Mouse (Mus musculus) spleen, postnatal 14 days (tissue): Measurements from ENCODE around the gene Arhgef40.

Experiments
- DNase-seq, 2 experiments: peaks; one replicate each; pipeline ENCODE4 v3.0.0; 2021 to 2022; ENCODE audit warnings: low spot score in 2 of 2

Arhgef40 gene

DNA sequence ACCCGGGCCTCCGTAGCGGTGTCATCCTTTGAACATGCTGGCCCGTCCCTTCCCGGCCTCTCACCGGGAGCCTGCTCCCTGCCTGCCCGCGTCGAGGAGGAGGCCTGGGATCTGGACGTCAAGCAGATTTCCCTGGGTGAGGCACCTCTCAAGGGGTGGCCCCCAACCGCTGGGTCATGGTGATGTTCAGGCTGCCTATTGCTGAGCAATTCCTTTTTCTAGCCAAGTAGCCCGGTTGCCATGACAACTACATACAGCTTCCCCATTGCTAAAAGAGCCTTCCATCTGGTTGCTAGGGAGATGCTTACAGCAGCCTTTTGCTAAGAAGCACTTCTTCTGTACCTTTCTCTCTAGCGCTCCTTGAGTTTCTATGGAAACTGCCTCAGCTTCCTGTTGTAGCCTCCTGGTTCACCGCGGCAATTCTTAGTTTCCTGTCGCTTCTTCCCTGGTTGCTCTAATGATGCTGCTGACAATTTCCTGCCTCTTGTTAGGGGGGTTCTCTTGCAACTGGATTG is 19.5 kb downstream of the Arhgef40 start:
- DNase-seq: no peak

DNA sequence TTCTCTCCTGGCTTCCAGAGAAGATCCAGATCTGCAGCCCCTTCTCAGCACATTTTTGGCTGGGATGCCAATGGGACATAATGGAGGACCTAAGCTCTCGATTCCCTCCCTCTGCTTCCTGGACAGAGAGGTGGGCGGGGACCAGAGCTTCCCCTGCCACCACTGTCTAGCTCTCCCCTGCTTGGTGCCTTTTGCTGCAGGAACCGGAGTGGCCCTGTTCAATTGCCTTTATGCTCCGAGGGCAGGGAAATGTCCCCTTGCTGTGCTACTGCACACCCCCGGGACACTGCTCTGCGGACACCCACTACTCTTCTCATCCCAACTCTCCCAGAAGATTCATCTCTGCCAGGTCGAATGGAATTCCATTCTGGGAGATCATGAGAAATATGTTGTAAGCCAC is 20.6 kb downstream of the Arhgef40 start:
- DNase-seq: no peak

DNA sequence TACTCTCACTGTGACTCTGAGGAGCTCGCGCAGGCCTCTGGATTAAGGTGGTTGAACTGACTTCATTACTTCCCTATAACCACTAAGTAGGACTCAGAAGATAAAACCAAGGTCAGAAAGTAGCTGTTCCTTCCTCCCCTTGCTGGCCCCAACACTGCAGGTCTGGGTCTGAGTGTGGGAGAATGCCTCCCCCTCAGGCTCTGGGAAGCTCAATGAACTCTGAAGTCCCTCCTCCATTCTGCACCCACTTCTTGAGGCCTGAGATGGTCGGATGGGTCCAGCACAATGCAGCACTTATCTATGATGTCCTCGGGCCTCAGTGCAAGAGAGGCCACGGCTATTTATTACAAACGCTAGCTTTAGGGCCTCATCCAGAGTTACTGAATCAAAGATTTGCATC is 21.1 kb downstream of the Arhgef40 start:
- no peak for DNase-seq

DNA sequence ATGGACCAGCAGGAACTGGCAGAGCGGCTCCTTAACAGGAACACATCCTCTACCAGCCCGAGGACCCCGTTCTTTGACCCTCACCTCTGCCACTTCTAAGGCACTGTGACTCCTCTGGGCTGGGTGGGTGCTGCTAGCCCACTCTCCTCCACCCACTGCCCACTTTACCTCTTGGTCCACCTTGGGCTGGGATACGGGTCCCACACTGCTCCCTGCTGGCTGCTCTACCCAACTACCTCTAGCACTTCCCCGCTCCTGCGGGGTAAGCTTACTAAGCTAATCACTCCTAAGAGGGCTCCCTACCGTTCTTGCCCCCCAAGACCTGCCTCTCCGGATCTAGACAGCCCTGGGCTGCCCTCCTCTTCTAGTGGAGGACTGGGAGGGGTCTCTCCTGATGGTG is 21.7 kb downstream of the Arhgef40 start:
- DNase-seq: no peak

DNA sequence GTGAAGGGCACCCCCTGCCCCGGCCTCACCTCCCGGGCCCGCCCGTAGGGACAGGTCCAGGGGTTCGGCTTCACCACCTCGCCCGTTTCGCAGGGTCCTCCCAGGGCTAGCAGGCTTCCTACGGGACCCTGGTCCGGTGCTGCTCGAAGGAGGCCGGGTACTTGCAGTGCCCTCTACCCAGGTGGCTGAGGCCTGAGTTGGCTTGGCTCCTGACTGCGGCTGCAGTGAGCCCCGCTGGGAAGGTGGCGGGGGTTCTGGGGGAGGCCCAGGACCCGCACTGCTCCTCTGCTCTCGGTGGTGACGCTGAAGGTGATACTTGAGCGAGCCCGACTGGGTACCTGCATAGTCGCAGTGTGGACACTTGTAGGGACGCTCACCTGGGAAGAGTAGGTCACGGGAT is 22.3 kb downstream of the Arhgef40 start:
- DNase-seq: no peak

DNA sequence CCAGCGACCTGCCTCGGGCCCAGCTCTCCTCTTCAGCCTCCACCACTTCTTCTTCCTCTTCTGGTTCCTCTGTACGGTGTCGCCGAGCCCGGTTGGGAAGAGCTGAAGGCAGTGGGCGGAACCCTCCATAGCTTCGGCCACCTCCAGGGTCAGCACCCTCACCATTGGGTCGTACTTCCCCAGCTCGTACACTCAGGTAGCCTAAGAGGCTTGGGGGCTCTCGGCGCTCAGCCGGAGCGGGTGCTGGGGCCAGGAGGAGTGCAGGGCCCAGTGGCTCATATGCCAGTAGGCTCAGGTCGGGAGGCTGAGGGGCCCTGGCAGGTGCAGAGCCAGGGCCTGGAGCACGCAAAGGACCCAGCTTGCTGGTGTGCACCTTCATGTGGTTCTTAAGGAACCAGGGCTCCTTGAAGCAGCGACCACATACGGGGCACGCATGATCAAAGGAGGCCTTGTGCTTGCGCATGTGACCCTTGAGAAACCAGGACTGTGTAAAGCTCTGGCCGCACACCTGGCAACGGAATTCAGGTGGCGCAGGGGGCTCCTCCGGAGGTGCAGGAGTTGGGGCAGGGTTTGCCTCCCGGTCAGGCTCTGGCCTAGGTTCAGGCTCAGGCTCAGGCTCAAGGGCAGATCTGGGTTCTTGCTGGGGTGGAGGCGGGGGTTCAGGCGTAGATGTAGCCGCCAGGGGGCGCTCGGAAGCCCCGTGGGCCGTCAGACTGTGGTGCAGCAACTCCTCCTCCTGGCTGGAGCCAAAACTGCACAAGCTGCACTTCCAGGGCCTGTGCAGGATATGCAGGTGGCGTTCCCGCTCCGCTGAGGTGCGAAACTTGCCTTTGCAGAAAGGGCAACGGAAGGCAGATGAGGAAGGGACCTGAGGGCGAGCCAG is 24.0 kb downstream of the Arhgef40 start:
- DNase-seq: peak; percentile 81 to 90

DNA sequence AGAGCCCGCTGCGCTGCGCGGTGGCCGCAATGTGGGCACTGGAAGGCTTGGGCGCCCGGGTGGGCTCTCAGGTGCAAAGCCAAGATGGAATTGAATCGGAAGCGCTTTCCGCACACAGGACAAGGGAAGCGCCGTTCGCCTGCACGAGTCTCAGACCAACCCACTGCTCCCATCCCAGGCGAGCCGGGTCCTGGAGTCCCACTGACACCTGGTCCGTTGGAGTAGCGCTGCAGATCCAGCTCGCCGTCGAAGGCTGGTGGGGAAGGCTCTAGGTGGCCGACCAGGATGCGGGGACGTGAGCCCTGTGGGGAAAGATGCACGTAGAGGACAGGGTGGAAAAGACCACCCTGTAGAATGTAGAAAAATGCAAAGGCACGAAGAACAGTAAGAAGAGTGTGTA is 24.8 kb downstream of the Arhgef40 start:
- DNase-seq: no peak

DNA sequence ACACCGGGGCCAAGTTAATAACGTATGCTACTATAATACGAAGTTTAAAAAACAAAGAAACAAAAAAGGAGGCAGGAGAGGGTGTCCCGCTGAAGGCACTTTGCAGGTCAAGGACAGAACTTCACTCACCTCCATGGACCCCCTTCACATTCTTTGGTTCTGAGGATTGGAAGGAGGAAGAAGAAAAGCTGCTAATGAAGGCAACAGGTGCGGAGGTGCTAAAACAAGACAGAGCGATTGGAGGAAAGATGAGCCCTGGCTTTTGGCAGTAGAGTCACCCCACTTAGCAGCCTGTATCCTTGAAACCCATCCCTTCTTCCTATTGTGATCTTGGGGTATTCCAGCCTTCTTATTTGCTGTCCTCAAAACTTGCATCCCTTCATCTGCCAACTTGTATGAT is 25.3 kb downstream of the Arhgef40 start:
- no peak for DNase-seq

DNA sequence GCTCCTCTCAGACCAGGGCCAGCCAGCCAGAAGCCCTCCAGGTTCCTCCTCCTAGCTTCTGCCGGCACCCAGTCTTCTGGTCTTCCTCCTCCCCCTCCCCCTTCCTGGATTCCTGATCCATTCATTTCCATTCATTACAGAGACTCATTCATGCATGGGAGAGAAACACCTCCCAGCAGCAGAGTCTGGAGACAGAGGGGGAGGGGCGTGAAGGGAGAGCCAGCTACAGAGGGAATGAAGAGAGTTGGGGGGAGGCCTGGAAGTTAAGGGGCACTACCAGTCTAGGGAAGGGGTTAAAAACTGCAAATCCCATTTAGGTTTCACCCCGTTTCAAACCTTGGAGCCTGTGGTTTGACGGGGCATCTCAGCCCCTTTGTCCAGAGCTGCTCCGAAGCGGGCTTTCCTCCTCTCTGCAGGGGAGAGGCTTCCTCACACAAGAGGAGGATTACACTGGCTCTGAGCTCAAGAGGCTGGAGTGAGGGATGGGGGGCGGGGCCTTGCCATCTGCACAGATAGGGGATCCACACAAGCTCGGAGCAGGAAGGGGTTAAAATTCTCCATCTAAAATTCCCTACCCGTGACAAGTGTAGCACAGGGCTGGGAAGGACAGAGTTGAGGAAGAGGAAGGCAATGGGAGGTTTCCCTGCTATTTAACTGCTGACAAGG is 26.1 kb downstream of the Arhgef40 start:
- no peak for DNase-seq

DNA sequence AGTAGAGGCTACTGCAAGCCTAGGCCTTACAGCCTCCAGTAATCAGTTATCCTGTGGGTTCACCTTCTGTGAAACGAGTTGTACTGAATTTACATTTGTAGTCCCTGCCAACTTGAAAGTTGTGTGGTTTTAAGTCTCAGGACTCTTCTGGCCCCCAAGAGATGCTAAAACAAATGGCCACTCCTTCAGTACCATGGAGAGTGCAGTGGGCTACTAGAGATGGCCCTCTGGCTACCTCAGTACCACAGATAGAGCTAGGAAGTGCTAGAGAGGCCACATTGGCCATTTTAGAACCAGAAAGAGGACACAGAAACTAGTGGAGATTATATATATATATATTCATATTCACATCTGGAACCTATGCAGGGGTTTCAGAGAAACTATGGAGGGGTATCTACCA is 27.2 kb downstream of the Arhgef40 start:
- no peak for DNase-seq

DNA sequence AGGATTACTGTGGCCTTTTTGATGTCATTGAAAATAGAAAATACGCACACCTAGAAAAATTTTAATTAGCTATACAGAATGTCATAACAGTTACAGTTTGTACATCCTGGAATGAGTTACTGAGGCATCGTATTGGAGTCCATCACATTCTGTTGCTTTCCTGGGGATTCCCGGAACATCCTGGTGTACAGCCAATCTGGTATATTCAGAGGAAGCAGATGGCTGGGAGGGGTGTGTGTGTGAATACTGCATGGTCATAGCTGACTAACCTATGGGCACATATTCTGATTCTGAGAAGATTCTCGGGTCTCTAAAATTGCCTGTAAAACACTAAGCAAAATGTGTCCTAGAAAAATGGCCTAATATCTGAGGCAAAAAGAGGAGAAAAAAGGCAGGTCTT is 27.6 kb downstream of the Arhgef40 start:
- no peak for DNase-seq

DNA sequence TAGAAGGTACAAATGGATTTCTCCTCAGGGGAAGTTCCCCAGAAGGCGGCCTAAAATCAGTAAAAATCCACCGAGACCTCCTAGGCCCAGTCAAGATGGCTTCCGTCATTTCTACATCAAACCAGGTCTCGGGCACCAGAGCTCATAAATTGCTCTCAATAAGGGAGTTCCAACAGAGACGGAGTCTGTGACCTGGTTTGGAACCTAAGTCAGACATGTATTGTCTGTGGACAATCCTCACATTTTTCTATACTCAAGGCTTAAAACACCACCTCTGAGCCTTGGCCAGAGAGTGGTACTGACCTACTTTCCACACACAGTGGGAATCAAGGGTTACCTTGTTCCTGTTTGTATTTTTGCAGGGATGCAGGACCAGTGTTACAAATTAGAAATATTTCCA is 28.0 kb downstream of the Arhgef40 start:
- DNase-seq: no peak

DNA sequence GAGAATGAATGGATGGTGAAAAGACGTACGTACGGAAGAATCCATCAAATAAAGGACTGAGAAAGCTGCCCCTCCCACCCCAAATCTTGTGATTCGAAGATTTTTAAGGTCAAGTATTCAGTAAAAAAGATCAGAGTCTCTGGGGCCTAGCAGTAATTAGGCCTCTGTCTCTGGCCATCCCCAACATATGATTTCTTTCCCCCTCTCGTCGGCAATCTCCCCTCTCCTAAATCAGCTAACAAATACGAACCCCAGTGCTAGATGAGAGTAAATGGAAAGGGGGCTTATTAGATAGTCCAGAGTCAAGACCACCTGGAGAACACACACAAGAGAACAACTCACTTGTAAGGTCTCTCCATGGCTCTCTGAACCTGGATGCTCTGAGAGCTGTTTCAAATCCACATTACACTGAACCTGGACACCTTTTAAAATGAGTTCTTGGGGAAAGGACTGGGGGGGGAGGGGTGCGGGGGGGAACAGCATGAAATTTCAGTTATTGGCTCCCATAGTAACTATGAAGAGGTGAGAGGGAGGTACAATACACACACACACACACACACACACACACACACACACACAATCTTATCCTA is 28.6 kb downstream of the Arhgef40 start:
- DNase-seq: no peak

DNA sequence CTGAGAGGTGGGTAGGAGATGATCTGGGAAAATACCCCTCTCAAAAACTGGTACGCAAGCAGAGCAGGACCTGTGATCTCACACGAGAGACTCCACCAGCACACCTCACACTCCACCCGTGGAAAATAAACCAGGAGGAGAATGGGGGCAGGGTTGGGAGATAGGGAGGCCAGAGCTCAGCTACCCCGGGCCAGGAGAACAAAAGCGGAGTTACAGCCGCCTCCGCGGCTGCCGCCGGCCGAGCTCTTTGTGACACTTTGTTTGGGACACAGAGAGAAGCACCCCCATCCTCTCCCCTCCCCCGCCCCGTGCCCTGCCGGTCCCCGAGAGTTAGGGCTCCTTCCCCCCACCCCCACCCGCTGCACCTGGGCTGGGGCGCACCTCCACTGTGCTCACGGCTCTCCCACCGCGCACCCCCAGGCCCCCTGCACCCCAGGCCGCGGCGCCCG is 29.3 kb downstream of the Arhgef40 start:
- no peak for DNase-seq

DNA sequence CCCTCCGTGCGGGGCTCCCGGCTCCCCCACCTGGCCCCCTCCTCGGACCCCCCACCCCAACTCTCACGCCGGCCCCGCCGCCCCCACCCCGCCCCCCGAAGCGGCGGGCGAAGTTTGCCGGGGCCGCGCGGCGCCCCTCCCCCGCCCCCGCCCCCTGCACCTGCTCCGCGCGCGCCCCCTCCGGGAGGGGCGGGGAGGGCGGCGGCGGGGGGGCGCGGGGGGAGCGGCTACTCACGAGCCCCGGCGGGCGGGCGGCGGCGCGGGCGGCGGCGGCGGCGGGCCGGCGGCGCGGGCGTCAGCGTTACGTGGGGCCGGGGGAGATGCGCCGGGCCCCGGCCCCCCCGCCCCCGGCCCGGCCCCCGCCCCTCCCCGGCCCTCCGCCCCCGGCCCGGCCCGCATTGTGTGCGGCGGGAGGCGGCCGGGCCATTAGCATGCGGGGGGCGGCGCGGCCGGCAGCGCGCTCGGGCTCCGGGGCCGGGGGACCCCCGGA is 29.8 kb downstream of the Arhgef40 start:
- no peak for DNase-seq

DNA sequence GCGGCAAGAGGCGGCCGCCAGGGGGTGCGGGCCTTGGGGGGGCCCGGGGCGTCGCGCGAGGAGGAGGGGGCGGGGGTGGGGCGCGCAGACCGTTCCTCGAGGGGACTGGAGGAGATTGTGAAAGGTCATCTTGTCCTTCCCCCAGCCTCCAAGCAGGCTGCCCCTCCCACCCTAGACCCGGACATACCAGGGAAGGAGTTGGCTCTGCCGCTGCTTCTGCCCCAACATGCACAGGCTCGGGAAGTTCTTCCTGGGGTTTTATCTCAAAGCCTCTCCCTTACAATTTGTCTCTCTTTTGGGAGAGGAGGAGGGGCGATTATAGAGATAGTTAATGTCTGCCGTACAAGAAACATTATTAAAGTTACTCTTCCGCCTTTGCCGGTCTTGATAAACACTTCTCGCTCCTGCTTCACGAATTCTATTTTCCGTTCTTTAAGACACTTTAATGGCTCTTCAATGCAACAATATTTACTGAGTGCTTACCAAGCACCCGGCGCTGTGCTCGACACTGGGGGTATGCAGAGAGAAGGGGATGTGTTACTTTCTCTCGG is 30.3 kb downstream of the Arhgef40 start:
- DNase-seq: no peak

DNA sequence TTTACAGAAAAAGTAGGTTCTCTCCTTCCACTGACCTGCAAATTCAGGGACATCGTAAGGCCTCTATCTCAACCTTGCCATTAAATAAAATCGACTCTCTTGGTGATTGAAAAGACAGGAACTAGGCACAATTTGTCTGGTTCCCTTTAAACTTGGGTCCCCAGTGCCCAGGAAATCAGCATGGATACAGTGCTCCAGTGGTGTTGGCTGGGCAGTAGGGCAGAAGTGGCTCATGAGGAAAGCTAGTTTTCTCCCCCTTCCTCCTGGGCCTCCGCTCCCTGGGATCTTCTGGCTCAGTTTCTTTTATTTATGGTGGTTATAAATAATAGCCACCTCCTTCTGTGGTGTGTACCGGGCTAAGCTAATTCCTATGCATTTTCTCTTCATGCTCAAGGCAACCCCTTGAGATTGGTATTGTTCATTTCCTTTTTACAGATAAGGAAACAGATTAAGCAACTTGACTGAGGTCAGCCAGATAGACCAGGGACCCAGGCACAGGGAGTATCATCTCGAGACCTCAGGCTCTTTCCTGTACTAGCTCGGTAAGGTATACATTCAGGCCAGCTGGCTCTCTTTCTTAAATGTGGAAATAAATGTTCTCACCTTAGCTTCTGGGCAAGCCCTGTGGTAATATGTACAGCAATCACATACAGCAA is 31.1 kb downstream of the Arhgef40 start, which contains the start of gene Tmem253:
Tmem253 (plus strand) TSS at position 214 of the 656 bp plus-strand sequence.
- DNase-seq: no peak

DNA sequence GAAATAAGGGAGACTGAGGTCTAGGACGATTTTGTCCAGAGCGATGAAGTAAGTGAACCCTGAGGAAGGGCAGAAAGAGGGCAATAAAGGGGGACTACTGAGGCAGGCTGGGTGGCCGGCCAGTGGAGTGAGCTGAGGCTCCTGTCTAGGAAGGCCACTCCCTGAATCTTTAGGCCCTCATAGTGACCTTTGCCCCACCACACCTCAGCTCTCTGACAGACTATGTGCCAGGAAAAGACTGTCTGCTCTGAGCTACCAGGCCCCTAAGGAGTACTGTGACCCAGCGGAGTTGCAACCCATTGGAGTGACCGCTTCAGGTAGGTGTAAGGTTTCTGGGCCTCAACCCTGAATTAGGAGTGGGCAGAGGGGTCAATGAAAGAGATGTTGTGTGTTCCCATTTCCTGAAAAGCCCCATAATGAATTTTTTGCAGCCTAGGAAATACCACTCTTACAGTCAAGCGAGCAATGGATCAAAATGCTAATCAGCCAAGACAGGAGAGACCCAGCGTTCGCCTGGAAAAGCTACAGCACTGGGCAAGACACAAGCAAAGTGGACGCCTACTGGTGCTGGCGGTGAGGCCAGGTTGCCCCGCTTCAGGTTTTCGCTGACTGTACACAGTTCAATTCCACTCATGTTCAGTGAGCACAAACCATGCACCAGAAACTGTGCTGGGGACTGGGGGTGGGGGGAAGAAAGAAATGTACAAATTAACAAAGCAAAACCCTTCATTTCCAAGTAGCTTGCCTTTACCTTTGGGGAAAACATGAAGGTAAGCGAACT is 32.3 kb downstream of the Arhgef40 start:
- DNase-seq: no peak

DNA sequence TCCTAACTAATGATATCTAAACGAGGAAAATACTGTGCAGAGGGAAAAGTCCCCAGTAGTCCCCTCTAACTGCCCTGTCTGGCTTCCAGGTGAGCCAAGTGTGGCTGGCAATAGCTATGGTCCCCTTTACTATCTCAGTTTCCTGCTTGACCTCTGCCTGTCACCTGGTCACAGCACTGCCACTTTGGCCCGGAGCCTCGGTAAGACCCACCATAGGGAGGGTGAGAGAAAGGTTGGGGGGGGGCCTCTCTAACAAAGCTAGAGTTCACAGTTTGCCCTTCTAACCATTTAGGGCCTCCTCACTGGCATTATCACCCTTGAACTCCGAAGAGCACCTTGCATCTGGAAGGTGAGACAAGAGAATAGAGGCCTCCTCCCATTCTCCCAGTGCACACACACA is 33.1 kb downstream of the Arhgef40 start:
- DNase-seq: no peak

DNA sequence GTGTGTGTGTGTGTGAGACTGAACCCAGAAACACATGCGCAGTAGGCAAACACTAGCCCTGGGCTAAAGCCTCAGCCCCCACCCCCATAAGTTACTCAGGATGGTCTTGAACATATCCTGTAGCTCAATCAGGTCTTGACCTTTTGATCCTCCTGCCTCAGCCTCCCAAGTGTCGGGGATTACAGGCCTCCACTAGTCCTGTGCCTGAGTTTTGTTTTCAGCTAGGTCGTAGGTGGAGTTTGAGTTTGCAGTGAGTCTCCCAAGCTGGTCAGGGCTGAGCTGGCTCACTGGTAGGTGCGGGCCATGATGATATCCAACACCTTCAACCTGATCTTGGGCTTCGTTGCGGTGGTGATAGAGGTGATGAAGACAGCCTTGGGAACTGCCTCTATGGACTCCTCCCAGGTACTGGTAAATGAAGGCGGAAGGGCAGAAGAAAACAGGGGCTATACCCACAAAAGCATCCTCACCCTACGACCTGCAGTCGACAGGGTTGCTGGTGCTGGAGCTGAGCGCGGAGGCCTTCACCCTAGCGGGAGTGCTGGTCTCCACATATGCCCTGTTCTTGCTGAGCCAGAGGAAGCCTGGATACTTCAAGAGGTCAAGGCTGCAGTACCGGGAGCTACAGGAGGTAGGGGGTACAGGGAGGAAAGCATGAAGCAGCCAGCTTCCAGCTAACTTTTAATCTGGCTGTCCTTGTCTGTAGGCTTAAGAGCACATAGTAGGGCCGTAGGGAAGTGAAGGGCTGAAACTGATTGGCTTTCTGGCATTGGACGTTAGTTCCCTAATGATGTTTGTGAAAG is 33.9 kb downstream of the Arhgef40 start:
- no peak for DNase-seq
